8 mouse cellular contexts compared by ENCODE assay signal in genomic region chr11:78344890-78345715, GRCm38 (mm10). TPM values are rescaled to one million over a fixed set of nuclear protein-coding genes. Genes with fewer than 3 reads are reported as not detected.
A peak's percentile ranks its signal among the peaks of the same experiment; 100 is the strongest.
DNase-seq lines count a peak whose midpoint lies in the region; ATAC-seq lines count a peak whose summit lies in the region.

No protein-coding gene starts in this region.

- H3K9me3 ChIP-seq in embryonic facial prominence, embryonic 13.5 days: no peaks in the 10 kb centered on the region
- no peaks in the 10 kb centered on the region for H3K9me3 ChIP-seq in heart, embryonic 12.5 days (replicated peaks)

- H3K27ac ChIP-seq in embryonic facial prominence, embryonic 13.5 days: no peak overlapping the region; the same call in 1 of the 2 replicates
- H3K27ac ChIP-seq in heart, embryonic 12.5 days (ENCODE audit: poor library complexity, severe bottlenecking): peak overlapping the region; percentile 73

- 55% methylated on average over 8 of the region's 8 CpGs for WGBS in embryonic facial prominence, embryonic 13.5 days
- 24% methylated on average over 8 of the region's 8 CpGs for WGBS in heart, embryonic 12.5 days

- peak overlapping the region; percentile 79 for H3K4me3 ChIP-seq in embryonic facial prominence, embryonic 13.5 days
- peak overlapping the region; percentile 9; the same call in 1 of the 2 replicates for H3K4me3 ChIP-seq in heart, embryonic 12.5 days

- ATAC-seq in embryonic facial prominence, embryonic 13.5 days (ENCODE audit: insufficient number of reproducible peaks, insufficient read depth, low FRiP score, low TSS enrichment, low read depth): no peak
- no peak for ATAC-seq in heart, embryonic 12.5 days (ENCODE audit: insufficient number of reproducible peaks, low FRiP score)

- H3K4me1 ChIP-seq in embryonic facial prominence, embryonic 13.5 days: peaks cover 48% of the 10 kb centered on the region
- H3K4me1 ChIP-seq in heart, embryonic 12.5 days (replicated peaks): peaks cover 53% of the 10 kb centered on the region

- H3K9ac ChIP-seq in embryonic facial prominence, embryonic 13.5 days: peak overlapping the region; percentile 61
- peak overlapping the region; percentile 35 for H3K9ac ChIP-seq in heart, embryonic 12.5 days

- no peaks in the 10 kb centered on the region for H3K27me3 ChIP-seq in embryonic facial prominence, embryonic 13.5 days
- no peaks in the 10 kb centered on the region for H3K27me3 ChIP-seq in heart, embryonic 12.5 days (replicated peaks)

- H3K4me2 ChIP-seq in embryonic facial prominence, embryonic 13.5 days: peak overlapping the region; percentile 84
- peak overlapping the region; percentile 93 for H3K4me2 ChIP-seq in heart, embryonic 12.5 days

- peak; percentile 48 for DNase-seq in ovary, adult 18-20 months (ENCODE audit: low spot score)
- DNase-seq in ovary, postnatal 10 days (ENCODE audit: low spot score): no peak
- peak; percentile 56 to 69 for DNase-seq in kidney, postnatal 25 days
- DNase-seq in mesoderm, embryonic 11.5 days (ENCODE audit: low read depth, low spot score): peak; percentile 39
- no peak for DNase-seq in frontal cortex, adult 2 months (ENCODE audit: extremely low spot score in 1 of 2, low spot score in 1 of 2)
- DNase-seq in cerebellum, adult 11-12 months: no peak

- H3K36me3 ChIP-seq in embryonic facial prominence, embryonic 13.5 days: peaks cover 40% of the 10 kb centered on the region
- H3K36me3 ChIP-seq in heart, embryonic 12.5 days: peaks cover 18% of the 10 kb centered on the region

RNA-seq across cellular contexts. Expression of gene Unc119, which starts 1.8 kb away (rescaled TPM):
- 66.7 and 71.4 TPM in 2 replicates for polyA plus RNA-seq in embryonic facial prominence, embryonic 13.5 days (2015; fragmentation: Nextera tagmentation; extraction: Ambion mirVana)
- polyA plus RNA-seq in heart, embryonic 12.5 days (2016; fragmentation: Nextera tagmentation; extraction: Ambion mirVana): 45.6 and 47.7 TPM in 2 replicates
- polyA plus RNA-seq in frontal cortex, adult 2 months (2012; rRNA removed): 69.3 and 73.8 TPM in 2 replicates

RNA-seq across cellular contexts. Expression of gene Pigs, which starts 16.9 kb away (rescaled TPM):
- 75.7 and 79.5 TPM in 2 replicates for polyA plus RNA-seq in embryonic facial prominence, embryonic 13.5 days (2015; fragmentation: Nextera tagmentation; extraction: Ambion mirVana)
- 71.4 and 75.6 TPM in 2 replicates for polyA plus RNA-seq in heart, embryonic 12.5 days (2016; fragmentation: Nextera tagmentation; extraction: Ambion mirVana)
- 60.4 and 65.7 TPM in 2 replicates for polyA plus RNA-seq in frontal cortex, adult 2 months (2012; rRNA removed)

RNA-seq across cellular contexts. Expression of gene Aldoc, which starts 22.3 kb away (rescaled TPM):
- 16.6 and 21.1 TPM in 2 replicates for polyA plus RNA-seq in embryonic facial prominence, embryonic 13.5 days (2015; fragmentation: Nextera tagmentation; extraction: Ambion mirVana)
- 10.0 and 12.6 TPM in 2 replicates for polyA plus RNA-seq in heart, embryonic 12.5 days (2016; fragmentation: Nextera tagmentation; extraction: Ambion mirVana)
- polyA plus RNA-seq in frontal cortex, adult 2 months (2012; rRNA removed): 1,301 and 1,427 TPM in 2 replicates

RNA-seq across cellular contexts. Expression of gene Foxn1, which starts 41.3 kb away (rescaled TPM):
- 0.73 and 1.1 TPM in 2 replicates for polyA plus RNA-seq in embryonic facial prominence, embryonic 13.5 days (2015; fragmentation: Nextera tagmentation; extraction: Ambion mirVana)
- polyA plus RNA-seq in heart, embryonic 12.5 days (2016; fragmentation: Nextera tagmentation; extraction: Ambion mirVana): not detected in 2 replicates
- not detected in 2 replicates for polyA plus RNA-seq in frontal cortex, adult 2 months (2012; rRNA removed)

RNA-seq across cellular contexts. Expression of gene Spag5, which starts 43.8 kb away (rescaled TPM):
- polyA plus RNA-seq in embryonic facial prominence, embryonic 13.5 days (2015; fragmentation: Nextera tagmentation; extraction: Ambion mirVana): 36.4 and 44.3 TPM in 2 replicates
- polyA plus RNA-seq in heart, embryonic 12.5 days (2016; fragmentation: Nextera tagmentation; extraction: Ambion mirVana): 27.2 and 34.0 TPM in 2 replicates
- 14.7 and 16.8 TPM in 2 replicates for polyA plus RNA-seq in frontal cortex, adult 2 months (2012; rRNA removed)

Comparison
In these comparisons a context has a peak if more than half of its experiments do, and no peak if none do; other contexts are left out.
1. DNase-seq: peak in ovary, adult 18-20 months (single experiment), kidney, postnatal 25 days (2 of 2) and mesoderm, embryonic 11.5 days (single experiment); none in ovary, postnatal 10 days (single experiment), frontal cortex, adult 2 months (0 of 2) and cerebellum, adult 11-12 months (single experiment).
2. RNA of gene Aldoc, which starts 22.3 kb away (polyA plus RNA-seq): 1,301 to 1,427 TPM in frontal cortex, adult 2 months; 16.6 to 21.1 TPM in embryonic facial prominence, embryonic 13.5 days and 10.0 to 12.6 TPM in heart, embryonic 12.5 days; every median in the first group is over 10 times any median in the second.